Mouse (Mus musculus) ES-E14 (cell line): ENCODE data around the gene Kndc1. TPM values are rescaled to one million over a fixed set of nuclear protein-coding genes. Genes with fewer than 3 reads are reported as not detected.

Source experiments
- DNase-seq: peaks from one replicate; pipeline ENCODE4 v3.0.0-alpha.2; 2013; ENCODE audit warnings: low read depth, low spot score
- H3K27ac ChIP-seq: 2 replicates; pipeline ENCODE4 v1.5.1; 2012; ENCODE audit warnings: low read depth, mild to moderate bottlenecking, low read length, moderate library complexity, mixed read lengths; ENCODE audit not compliant: poor library complexity, insufficient read depth, severe bottlenecking
- H3K36me3 ChIP-seq: 2 replicates; pipeline ENCODE4 v1.6.1; 2012; ENCODE audit warnings: mild to moderate bottlenecking, low read length, moderate library complexity, mixed read lengths; ENCODE audit not compliant: control insufficient read depth, poor library complexity, insufficient read depth, severe bottlenecking
- H3K4me1 ChIP-seq, 2 experiments: fragments of 150-350 bp in 1 of 2; sonication (generic) in 1 of 2; 2 replicates each; pipeline ENCODE4 v1.6.1; 2012; ENCODE audit warnings: low read length in 2 of 2, mild to moderate bottlenecking in 1 of 2, mixed read lengths in 1 of 2; ENCODE audit not compliant: control insufficient read depth in 2 of 2, insufficient read depth in 2 of 2, poor library complexity in 1 of 2
- H3K4me3 ChIP-seq, 2 experiments: fragments of 150-350 bp in 1 of 2; sonication (generic) in 1 of 2; 2 replicates each; pipeline ENCODE4 v1.5.1; 2012; ENCODE audit warnings: low read length in 2 of 2, low read depth in 1 of 2, mild to moderate bottlenecking in 1 of 2, mixed read lengths in 1 of 2; ENCODE audit not compliant: insufficient read depth in 1 of 2, poor library complexity in 1 of 2, severe bottlenecking in 1 of 2
- H3K9ac ChIP-seq: 2 replicates; pipeline ENCODE4 v1.6.1; 2012; ENCODE audit warnings: low read depth, mild to moderate bottlenecking, low read length, mixed read lengths; ENCODE audit not compliant: poor library complexity, insufficient read depth, severe bottlenecking
- H3K9me3 ChIP-seq: fragments of 150-350 bp; sonication (generic); 2 replicates; pipeline ENCODE4 v1.6.1; 2012; ENCODE audit warnings: low read depth, mild to moderate bottlenecking, low read length; ENCODE audit not compliant: control insufficient read depth, insufficient read depth
- CHD2 ChIP-seq: IDR thresholded peaks from 2 replicates; pipeline ENCODE4 v1.6.1; 2014; ENCODE audit warnings: mild to moderate bottlenecking, low read depth, low read length, inconsistent platforms
- HCFC1 ChIP-seq: IDR thresholded peaks from 2 replicates; pipeline ENCODE4 v1.6.1; 2012; ENCODE audit warnings: low read length, inconsistent platforms, borderline replicate concordance; ENCODE audit not compliant: insufficient read depth
- MAFK ChIP-seq: IDR thresholded peaks from 2 replicates; pipeline ENCODE4 v1.6.1; 2014; ENCODE audit warnings: mild to moderate bottlenecking, low read depth, low read length, inconsistent platforms; ENCODE audit not compliant: insufficient read depth
- ZC3H11A ChIP-seq: IDR thresholded peaks from 2 replicates; pipeline ENCODE4 v1.6.1; 2012; ENCODE audit warnings: low read depth, mild to moderate bottlenecking, inconsistent platforms, low read length, borderline replicate concordance
- ZNF384 ChIP-seq: IDR thresholded peaks from 2 replicates; pipeline ENCODE4 v1.6.1; 2012; ENCODE audit warnings: low read depth, low read length, inconsistent platforms
- in situ Hi-C, 2 experiments: fragments of 600-800 bp; cut with MboI; formaldehyde crosslinking; loops; one replicate each; pipeline ENCODE4 v1.15.1; 2025; ENCODE audit warnings: low sequenced_read_pairs in 2 of 2, inconsistent platforms in 1 of 2; ENCODE audit not compliant: unreplicated experiment in 2 of 2
- total RNA-seq: library from RNA; depleted of rRNA; stranded (reverse); fragments of 300-350 nt; gene quantifications from 2 replicates; pipeline ENCODE4 v1.2.3, GENCODE M21; 2012; rRNA removed

Kndc1 gene
- total RNA-seq, 1 experiment: 2.3 TPM

DNA sequence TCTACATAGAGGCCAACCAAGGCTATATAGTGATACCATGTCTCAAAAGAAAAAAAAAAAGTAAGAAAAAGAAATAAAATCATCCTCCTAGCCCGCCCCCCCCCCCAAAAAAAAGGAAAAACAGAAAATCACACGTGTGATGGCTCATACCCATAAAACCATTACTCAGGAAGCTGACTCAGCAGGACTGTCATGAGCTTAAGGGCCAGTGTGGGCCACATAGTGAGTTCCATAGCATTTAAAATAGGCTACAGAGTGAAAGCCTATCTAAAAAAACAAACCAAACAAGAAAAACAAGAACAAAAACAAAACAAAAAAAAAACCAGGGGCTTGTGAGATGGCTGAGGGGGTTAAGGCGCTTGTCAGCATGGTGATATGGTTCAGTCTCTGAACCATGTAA, 86.3 kb downstream of the Kndc1 start:
- Histone ChIP-seq H3K9ac (no peak overlapping the region), H3K36me3 (no peaks in the 10 kb centered on the region), H3K9me3 (no peaks in the 10 kb centered on the region), H3K4me1 (peaks cover 0 to 9% of the 10 kb centered on the region in 2 experiments; a peak in 2 of 4 replicates), H3K27ac (no peak overlapping the region), H3K4me3 (no peak overlapping the region)
- TF ChIP-seq CHD2 (no peak), MAFK (0 out of 2 replicates have a peak, but pooled peaks have one; percentile 42)
- in situ Hi-C loops: no loop called here
- no peak for DNase-seq

DNA sequence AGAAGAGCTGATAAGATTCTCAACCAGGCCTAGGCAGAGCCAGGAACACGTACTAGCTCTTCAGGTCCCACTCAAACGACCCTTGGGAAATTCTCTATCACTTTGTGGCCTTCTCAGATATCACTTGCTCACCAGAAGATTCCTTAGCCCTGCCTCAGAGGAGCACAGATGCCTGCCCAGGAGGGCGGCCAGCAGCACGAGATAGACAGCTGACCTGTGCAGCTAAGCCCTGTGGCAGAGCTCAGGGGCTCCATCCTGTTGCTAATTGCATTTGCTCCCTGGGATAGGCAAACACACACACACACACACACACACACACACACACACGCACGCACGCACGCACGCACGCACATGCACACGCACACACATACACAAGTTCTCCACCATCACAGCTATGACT, 87.6 kb downstream of the Kndc1 start:
- H3K4me1 ChIP-seq: peaks cover 0 to 4% of the 10 kb centered on the region in 2 experiments; a peak in 1 of 4 replicates
- DNase-seq: no peak
- no peaks in the 10 kb centered on the region for H3K36me3 ChIP-seq
- no peaks in the 10 kb centered on the region for H3K9me3 ChIP-seq
- H3K27ac ChIP-seq: no peak overlapping the region
- H3K9ac ChIP-seq: no peak overlapping the region
- in situ Hi-C loops: no loop called here
- no peak for TF ChIP-seq CHD2
- no peak for TF ChIP-seq HCFC1
- no peak for TF ChIP-seq MAFK
- TF ChIP-seq ZC3H11A: no peak
- TF ChIP-seq ZNF384: no peak
- H3K4me3 ChIP-seq: no peak overlapping the region

DNA sequence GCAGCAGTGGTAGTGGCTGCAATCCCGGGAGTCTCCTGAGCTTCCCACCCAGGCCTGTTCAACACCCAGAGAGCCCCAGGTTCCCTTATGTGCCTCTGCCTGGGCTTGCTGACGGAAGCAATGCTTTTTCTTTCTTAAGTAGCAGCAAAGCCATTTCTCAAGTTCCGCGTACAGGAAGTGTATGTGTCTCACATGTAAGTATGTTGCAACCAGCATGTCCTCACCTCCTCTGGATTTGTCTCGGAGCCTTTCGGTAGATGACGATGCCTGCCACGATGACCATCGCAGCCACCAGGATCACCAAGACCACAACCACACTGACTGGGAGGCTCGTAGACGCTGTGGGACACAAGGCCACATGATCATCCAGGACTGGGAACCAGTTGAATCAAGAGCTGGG, 90.0 kb downstream of the Kndc1 start:
- H3K9ac ChIP-seq: no peak overlapping the region
- no peak overlapping the region for H3K4me3 ChIP-seq
- no peaks in the 10 kb centered on the region for H3K36me3 ChIP-seq
- H3K27ac ChIP-seq: no peak overlapping the region
- in situ Hi-C loops: no loop called here
- TF ChIP-seq CHD2 (no peak), ZC3H11A (no peak), HCFC1 (no peak), MAFK (no peak), ZNF384 (no peak)
- DNase-seq: no peak
- H3K9me3 ChIP-seq: no peaks in the 10 kb centered on the region
- no peaks in the 10 kb centered on the region; a peak in 1 of 4 replicates for H3K4me1 ChIP-seq

DNA sequence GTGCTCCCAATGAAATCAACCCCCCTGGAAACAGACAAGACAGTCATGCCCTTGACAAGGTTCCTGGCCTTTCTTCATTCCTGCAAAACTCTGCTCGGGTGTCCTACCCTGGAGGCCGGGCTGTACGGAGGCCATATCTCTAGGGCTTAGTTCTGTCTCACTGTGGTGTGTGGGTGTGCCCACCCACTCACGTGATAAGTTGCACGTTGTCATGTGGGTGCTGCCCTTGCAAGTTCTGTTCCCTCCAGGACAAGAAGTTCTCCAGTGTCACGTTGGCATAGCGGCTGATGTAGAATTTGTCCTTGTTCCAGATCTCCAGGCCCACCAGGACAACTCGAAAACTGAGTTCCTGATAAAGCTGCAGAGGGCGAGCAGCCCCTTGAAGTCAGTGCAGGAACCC, 93.8 kb downstream of the Kndc1 start:
- TF ChIP-seq MAFK (no peak), ZNF384 (no peak)
- Histone ChIP-seq H3K9me3 (no peaks in the 10 kb centered on the region), H3K4me3 (no peak overlapping the region), H3K36me3 (no peaks in the 10 kb centered on the region), H3K9ac (no peak overlapping the region), H3K27ac (no peak overlapping the region), H3K4me1 (peaks cover 0 to 3% of the 10 kb centered on the region in 2 experiments; a peak in 1 of 4 replicates)
- in situ Hi-C loops: no loop called here
- DNase-seq: no peak

DNA sequence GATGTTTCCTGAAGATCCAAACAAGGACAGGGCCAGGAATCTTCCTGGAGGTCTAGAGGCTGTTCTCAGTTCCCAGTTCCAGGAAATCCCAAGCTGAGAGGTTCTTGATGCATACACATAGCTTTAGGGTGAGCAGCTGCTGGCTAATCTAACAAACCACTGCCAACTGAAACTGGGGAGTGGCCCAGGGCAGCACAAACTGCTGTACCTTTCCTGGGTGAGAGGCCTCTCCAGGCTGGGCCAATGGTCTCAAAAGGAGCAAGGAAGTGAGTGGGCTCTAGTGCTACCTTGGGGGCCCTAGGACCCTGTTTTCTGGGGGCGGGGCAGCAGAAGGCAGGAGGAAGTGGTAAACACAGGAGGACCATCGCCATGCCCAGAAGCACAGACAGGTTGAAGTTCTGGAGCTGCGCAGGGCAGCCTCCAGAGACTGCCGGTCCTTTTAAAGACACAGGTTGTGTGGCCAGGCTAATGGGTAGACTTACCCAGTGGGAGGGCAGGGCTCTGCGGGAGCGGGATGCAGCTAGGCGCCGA, 96.4 kb downstream of the Kndc1 start:
- in situ Hi-C loops: loop anchor here in 1 of 2 experiments (5.0 kb wide), 1 partner anchor 89 kb away; no protein-coding TSS in a partner anchor
- TF ChIP-seq HCFC1 (no peak), ZNF384 (no peak), CHD2 (no peak), ZC3H11A (no peak), MAFK (no peak)
- no peak overlapping the region for H3K4me3 ChIP-seq
- DNase-seq: no peak
- H3K4me1 ChIP-seq: peaks cover 0 to 3% of the 10 kb centered on the region in 2 experiments; a peak in 1 of 4 replicates
- H3K27ac ChIP-seq: no peak overlapping the region
- no peaks in the 10 kb centered on the region for H3K9me3 ChIP-seq
- H3K36me3 ChIP-seq: no peaks in the 10 kb centered on the region
- no peak overlapping the region for H3K9ac ChIP-seq

Other genes with a start within 250 kb of the Kndc1 start
- 0.26 and 0.36 TPM in 2 replicates for gene Cfap46, start 210.9 kb upstream of the Kndc1 start, total RNA-seq
- 0.45 TPM in 1 of 2 replicates, not detected in the other for gene Adgra1, start 60.5 kb upstream of the Kndc1 start, total RNA-seq
- gene Utf1, start 49.1 kb downstream of the Kndc1 start, total RNA-seq: 147 and 174 TPM in 2 replicates
- gene 6430531B16Rik, start 84.1 kb downstream of the Kndc1 start, total RNA-seq: 1.8 TPM in 2 replicates
- gene Adam8, start 97.9 kb downstream of the Kndc1 start, total RNA-seq: 7.6 and 8.3 TPM in 2 replicates
- gene Zfp511, start 141.7 kb downstream of the Kndc1 start, total RNA-seq: 27.1 and 29.6 TPM in 2 replicates
- 28.1 and 29.0 TPM in 2 replicates for gene Tubgcp2, start 142.0 kb downstream of the Kndc1 start, total RNA-seq
- gene Msx3, start 154.4 kb downstream of the Kndc1 start, total RNA-seq: 0.16 and 0.27 TPM in 2 replicates
- gene Caly, start 187.9 kb downstream of the Kndc1 start, total RNA-seq: 0.26 TPM in 1 of 2 replicates, not detected in the other
- 0.49 TPM in 1 of 2 replicates, not detected in the other for gene Prap1, start 198.7 kb downstream of the Kndc1 start, total RNA-seq
- 6.6 and 11.9 TPM in 2 replicates for gene Fuom, start 207.7 kb downstream of the Kndc1 start, total RNA-seq
- 9.1 and 15.5 TPM in 2 replicates for gene Paox, start 221.1 kb downstream of the Kndc1 start, total RNA-seq
- 47.0 and 58.3 TPM in 2 replicates for gene Echs1, start 221.8 kb downstream of the Kndc1 start, total RNA-seq
- gene Mtg1, start 242.9 kb downstream of the Kndc1 start, total RNA-seq: 21.0 and 23.0 TPM in 2 replicates